25 mouse cellular contexts compared by ENCODE assay signal in the genomic region with DNA sequence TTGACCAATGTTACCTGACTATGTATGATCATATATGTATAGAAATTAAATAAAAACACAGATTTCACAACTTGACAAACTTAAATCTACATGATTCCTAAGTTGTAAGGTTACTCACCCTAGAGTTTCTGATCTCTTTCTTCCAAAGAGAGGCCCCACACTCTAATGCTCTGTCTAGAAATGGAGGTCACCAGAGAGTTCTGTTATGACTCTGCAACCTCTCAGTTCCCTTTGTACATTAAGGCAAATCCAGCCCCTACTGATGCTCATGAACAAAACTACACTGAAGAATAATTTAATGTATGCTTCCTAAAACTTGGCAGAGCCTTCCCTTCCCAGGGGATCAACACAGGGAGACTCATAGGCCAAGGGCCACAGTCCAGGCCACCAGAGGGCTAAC. TPM values are rescaled to one million over a fixed set of nuclear protein-coding genes. Genes with fewer than 3 reads are reported as not detected.
"Had no signal": no experiment of that assay in that cellular context is flagged by ENCODE, and none has a peak within 500 bp of the region (broad histone marks: within the 10 kb centered on the region; RNA-seq: fewer than 3 reads in every experiment).

No protein-coding gene starts in this region.

- H3K27me3 ChIP-seq: neural tube, embryonic 13.5 days; neural tube, embryonic 15.5 days; stomach, embryonic 15.5 days had no signal

- H3K36me3 ChIP-seq: neural tube, embryonic 13.5 days; neural tube, embryonic 15.5 days; stomach, embryonic 15.5 days had no signal

- H3K4me3 ChIP-seq: neural tube, embryonic 13.5 days; neural tube, embryonic 15.5 days; stomach, embryonic 15.5 days had no signal

- H3K27ac ChIP-seq: neural tube, embryonic 13.5 days; neural tube, embryonic 15.5 days; stomach, embryonic 15.5 days; stomach, postnatal 0 days had no signal

- H3K9me3 ChIP-seq: neural tube, embryonic 13.5 days; neural tube, embryonic 15.5 days; stomach, embryonic 15.5 days had no signal

- DNase-seq: retina, postnatal 1 day; right cerebral cortex, adult 18-20 months; right cerebral cortex, postnatal 14 days; right cerebral cortex, postnatal 25 days; right cerebral cortex, postnatal 4 days; spleen, adult 18-20 months; thymus, adult 18-20 months; thymus, adult 2 months; thymus, postnatal 14 days; thymus, postnatal 25 days; thymus, postnatal 36 days; thymus, postnatal 4 days had no signal

- H3K4me2 ChIP-seq: neural tube, embryonic 13.5 days; neural tube, embryonic 15.5 days; stomach, embryonic 15.5 days had no signal

- H3K9ac ChIP-seq: neural tube, embryonic 13.5 days; neural tube, embryonic 15.5 days; stomach, embryonic 15.5 days had no signal

- H3K4me1 ChIP-seq: neural tube, embryonic 13.5 days; neural tube, embryonic 15.5 days; stomach, embryonic 15.5 days had no signal

RNA-seq across cellular contexts. Expression of gene Gm10770, which starts 12.8 kb away (rescaled TPM):
- total RNA-seq: neutrophil, adult 5-6 weeks had no signal
- polyA plus RNA-seq: neural tube, embryonic 13.5 days; neural tube, embryonic 14.5 days; neural tube, embryonic 15.5 days; small intestine, adult 2 months; spleen, adult 2 months; stomach, embryonic 14.5 days; stomach, embryonic 15.5 days; stomach, embryonic 16.5 days; stomach, postnatal 0 days; testis, adult 2 months; thymus, adult 2 months; thymus, postnatal 0 days; urinary bladder, adult 2 months had no signal

RNA-seq across cellular contexts. Expression of gene Gm14139, which starts 14.9 kb away (rescaled TPM):
- polyA plus RNA-seq: neural tube, embryonic 13.5 days; neural tube, embryonic 14.5 days; neural tube, embryonic 15.5 days; small intestine, adult 2 months; spleen, adult 2 months; stomach, embryonic 14.5 days; stomach, embryonic 16.5 days; thymus, adult 2 months; urinary bladder, adult 2 months had no signal
